In genomic region chr17:5164794-5165193, GRCm38 (mm10) we compare ENCODE assay signal across 20 mouse cellular contexts.
DNase-seq lines count a peak whose midpoint lies in the region; ATAC-seq and TF ChIP-seq lines count a peak whose summit lies in the region.
"Had no signal": no experiment of that assay in that cellular context is flagged by ENCODE, and none has a peak within 500 bp of the region (broad histone marks: within the 10 kb centered on the region; RNA-seq: fewer than 3 reads in every experiment).

No protein-coding gene starts in this region.

- no peaks in the 10 kb centered on the region for H3K27me3 ChIP-seq in hindbrain, embryonic 10.5 days (ENCODE audit: insufficient read depth, poor library complexity, severe bottlenecking)
- H3K27me3 ChIP-seq in hindbrain, embryonic 12.5 days, result no peaks in the 10 kb centered on the region
- H3K27me3 ChIP-seq in thymus, adult 2 months (ENCODE audit: control insufficient read depth, insufficient read depth, low read length), result no peaks in the 10 kb centered on the region
- H3K27me3 ChIP-seq: embryonic facial prominence, embryonic 15.5 days; heart, embryonic 13.5 days; hindbrain, embryonic 13.5 days had no signal

- H3K36me3 ChIP-seq in hindbrain, embryonic 10.5 days, result 0 out of 2 replicates have a peak, but pooled peaks cover 3% of the 10 kb centered on the region
- H3K36me3 ChIP-seq in hindbrain, embryonic 12.5 days, result no peaks in the 10 kb centered on the region; the same call in 1 of the 2 replicates
- H3K36me3 ChIP-seq in thymus, adult 2 months (ENCODE audit: control insufficient read depth, insufficient read depth, low read length), result no peaks in the 10 kb centered on the region
- H3K36me3 ChIP-seq: embryonic facial prominence, embryonic 15.5 days; heart, embryonic 13.5 days; hindbrain, embryonic 13.5 days had no signal

- TF ChIP-seq POLR2A in thymus, adult 2 months (IDR thresholded peaks at IDR 0.05; ENCODE audit: control insufficient read depth, extremely low read depth, insufficient read depth, low read length, poor library complexity), result no peak

- no peak for TF ChIP-seq CTCF in thymus, adult 2 months (IDR thresholded peaks at IDR 0.05; ENCODE audit: borderline replicate concordance, control insufficient read depth, extremely low read depth, insufficient read depth, low read length, poor library complexity)

- ATAC-seq in hindbrain, embryonic 12.5 days (ENCODE audit: low FRiP score), result no peak
- ATAC-seq in granulocyte monocyte progenitor cell, adult 5-6 weeks (replicated peaks; ENCODE audit: poor library complexity, severe bottlenecking), result 0 out of 2 replicates have a peak, but pooled peaks have one; percentile 26
- ATAC-seq: forebrain, embryonic 14.5 days; hindbrain, postnatal 0 days had no signal

- H3K9ac ChIP-seq in hindbrain, embryonic 12.5 days, result no peak overlapping the region
- H3K9ac ChIP-seq: embryonic facial prominence, embryonic 15.5 days; hindbrain, embryonic 13.5 days had no signal

- H3K4me2 ChIP-seq in hindbrain, embryonic 12.5 days (replicated peaks), result no peak overlapping the region
- H3K4me2 ChIP-seq: embryonic facial prominence, embryonic 15.5 days; heart, embryonic 13.5 days; hindbrain, embryonic 13.5 days had no signal

- no peaks in the 10 kb centered on the region for H3K9me3 ChIP-seq in hindbrain, embryonic 10.5 days
- no peaks in the 10 kb centered on the region for H3K9me3 ChIP-seq in hindbrain, embryonic 12.5 days (replicated peaks)
- H3K9me3 ChIP-seq: embryonic facial prominence, embryonic 15.5 days; forebrain, embryonic 10.5 days; G1E; heart, embryonic 13.5 days; hindbrain, embryonic 13.5 days had no signal

- WGBS in hindbrain, embryonic 10.5 days, result 88% methylated on average over 4 of the region's 4 CpGs
- 84% methylated on average over 4 of the region's 4 CpGs for WGBS in hindbrain, embryonic 12.5 days
- 74% methylated on average over 4 of the region's 4 CpGs for WGBS in thymus, adult 2 months

- no peak overlapping the region for H3K4me3 ChIP-seq in hindbrain, embryonic 10.5 days
- H3K4me3 ChIP-seq in hindbrain, embryonic 12.5 days, result no peak overlapping the region
- H3K4me3 ChIP-seq in thymus, adult 2 months (ENCODE audit: control insufficient read depth, insufficient read depth, low read length), result peak overlapping the region; percentile 47
- H3K4me3 ChIP-seq: embryonic facial prominence, embryonic 15.5 days; erythroblast, embryonic 14.5 days; forebrain, embryonic 10.5 days; heart, embryonic 13.5 days; hindbrain, embryonic 13.5 days had no signal

- no peak for DNase-seq in hindbrain, embryonic 10.5 days (ENCODE audit: low spot score)
- no peak for DNase-seq in thymus, adult 2 months
- DNase-seq in thymus, postnatal 4 days, result no peak
- DNase-seq in kidney, postnatal 36 days, result no peak
- DNase-seq: adrenal gland, postnatal 14 days; cerebellum, adult 2 months; cerebellum, postnatal 10 days; embryo, embryonic 11 days; gastrocnemius, postnatal 10 days; heart, postnatal 36 days had no signal

- H3K27ac ChIP-seq in hindbrain, embryonic 10.5 days, result peak overlapping the region; percentile 35; the same call in 1 of the 2 replicates
- no peak overlapping the region for H3K27ac ChIP-seq in hindbrain, embryonic 12.5 days
- H3K27ac ChIP-seq in thymus, adult 2 months (ENCODE audit: control insufficient read depth, insufficient read depth, low read length), result peak overlapping the region; percentile 74
- H3K27ac ChIP-seq: embryonic facial prominence, embryonic 15.5 days; forebrain, embryonic 10.5 days; heart, embryonic 13.5 days; hindbrain, embryonic 13.5 days; hindbrain, postnatal 0 days had no signal

- peaks cover 22% of the 10 kb centered on the region for H3K4me1 ChIP-seq in hindbrain, embryonic 10.5 days (replicated peaks)
- peaks cover 39% of the 10 kb centered on the region for H3K4me1 ChIP-seq in hindbrain, embryonic 12.5 days
- peaks cover 29% of the 10 kb centered on the region for H3K4me1 ChIP-seq in thymus, adult 2 months (replicated peaks; ENCODE audit: control insufficient read depth, insufficient read depth, low read length)
